Mouse (Mus musculus) liver, adult 2 months (tissue): ENCODE measurements around the gene Gpc1.

ENCODE experiments used
- CTCF ChIP-seq: fragments of 200-500 bp; IDR thresholded peaks from 2 replicates; pipeline ENCODE4 v1.5.1; 2011; ENCODE audit warnings: low read depth, low read length, control low read depth
- POLR2A ChIP-seq: fragments of 200-500 bp; IDR thresholded peaks from 2 replicates; pipeline ENCODE4 v1.6.1; 2011; ENCODE audit warnings: low read length, control low read depth; ENCODE audit not compliant: insufficient read depth; ENCODE audit errors: extremely low read depth

GRCm38 (mm10) chr1:92798425-92798824 lies 33.0 kb upstream of the Gpc1 start:
- no peak for TF ChIP-seq CTCF
- TF ChIP-seq POLR2A: no peak
